Mouse (Mus musculus) erythroblast, embryonic 14.5 days (primary cell): ENCODE measurements around the gene 1110017D15Rik. TPM values are rescaled to one million over a fixed set of nuclear protein-coding genes. Genes with fewer than 3 reads are reported as not detected.

Experiments
- H3K27me3 ChIP-seq: 2 replicates; pipeline ENCODE4 v1.6.1; 2012; ENCODE audit warnings: inconsistent platforms; ENCODE audit not compliant: control insufficient read depth
- H3K36me3 ChIP-seq: 2 replicates; pipeline ENCODE4 v1.6.1; 2012; ENCODE audit warnings: mild to moderate bottlenecking, inconsistent platforms; ENCODE audit not compliant: control insufficient read depth
- H3K4me1 ChIP-seq: 2 replicates; pipeline ENCODE4 v1.6.1; 2012; ENCODE audit warnings: inconsistent platforms; ENCODE audit not compliant: control insufficient read depth
- H3K4me3 ChIP-seq: replicated peaks from 2 replicates; pipeline ENCODE3; 2012; ENCODE audit warnings: moderate library complexity, mild to moderate bottlenecking, inconsistent platforms
- H3K9me3 ChIP-seq: 2 replicates; pipeline ENCODE4 v1.6.1; 2012; ENCODE audit warnings: low read length, inconsistent platforms, mixed read lengths; ENCODE audit not compliant: control insufficient read depth
- GATA1 ChIP-seq: IDR thresholded peaks from 2 replicates; pipeline ENCODE4 v1.6.1; 2012; ENCODE audit warnings: low read length, inconsistent platforms, mixed read lengths
- TAL1 ChIP-seq: IDR thresholded peaks from 3 replicates; pipeline ENCODE4 v1.6.1; 2012; ENCODE audit warnings: low read length, inconsistent platforms, mixed read lengths
- polyA plus RNA-seq: library from polyadenylated mRNA; stranded (reverse); fragments of >175 nt; gene quantifications from 2 replicates; pipeline ENCODE4 v1.2.3, GENCODE M21; 2012

Gene 1110017D15Rik
- polyA plus RNA-seq, 1 experiment, result not detected

DNA sequence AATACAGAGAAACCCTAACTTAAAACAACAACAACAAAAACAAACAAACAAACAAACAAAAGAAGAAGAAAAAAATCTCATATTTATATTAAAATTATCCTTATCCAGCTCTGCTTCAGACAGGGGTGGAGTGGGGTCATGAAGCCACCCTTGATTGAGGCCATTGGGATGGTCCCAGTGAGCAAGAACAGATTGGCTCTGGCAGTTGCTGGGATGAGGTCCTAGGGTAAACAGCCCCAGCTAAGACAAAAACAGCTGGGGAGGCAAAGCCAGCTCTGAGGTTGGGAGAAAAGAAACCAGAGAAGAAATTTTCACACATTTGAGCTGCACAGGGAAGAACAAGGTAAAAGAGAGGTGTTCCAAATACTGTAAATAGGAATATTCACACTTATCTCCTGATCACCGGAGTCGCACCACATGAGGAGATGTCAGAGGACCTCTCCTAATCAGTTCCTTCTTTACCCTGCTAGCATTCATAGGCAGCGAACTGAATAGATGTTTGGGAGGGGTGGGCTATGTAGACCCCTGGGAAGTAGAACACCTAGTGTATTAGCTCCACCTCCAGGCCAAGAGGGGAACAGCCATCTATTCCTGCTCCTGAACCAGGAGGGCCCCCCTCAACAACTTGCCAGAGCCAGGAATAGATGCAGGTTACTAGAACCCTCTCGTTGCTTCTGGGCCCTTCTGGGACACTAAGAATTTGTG lies 38.2 kb downstream of the 1110017D15Rik start:
- H3K27me3 ChIP-seq, result no peaks in the 10 kb centered on the region
- no peaks in the 10 kb centered on the region for H3K9me3 ChIP-seq
- no peak overlapping the region for H3K4me3 ChIP-seq

DNA sequence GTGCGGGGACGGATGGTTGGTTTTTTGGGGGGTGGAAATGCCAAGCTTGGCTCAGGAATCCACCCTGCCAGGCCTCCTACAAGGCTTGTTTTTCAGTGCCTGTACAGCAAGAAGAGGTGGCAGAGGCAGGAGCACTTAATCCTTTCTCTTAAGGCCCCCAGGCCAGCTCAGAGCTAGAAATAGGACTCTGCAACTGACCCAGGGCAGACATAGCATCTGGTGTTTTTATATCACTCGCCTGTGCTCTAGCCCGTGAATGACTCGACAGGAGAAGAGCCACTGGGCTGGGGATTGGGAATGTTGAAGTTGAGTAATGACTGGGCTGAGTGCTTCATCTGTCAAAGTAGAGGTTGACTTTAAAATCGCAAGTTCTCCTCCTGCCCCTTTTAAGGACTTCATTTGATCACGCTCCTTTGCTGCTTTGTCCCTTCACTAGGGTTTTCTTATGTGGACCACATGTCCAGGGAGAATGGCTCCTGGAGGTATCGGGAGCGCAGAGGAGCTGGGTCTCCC lies 39.4 kb downstream of the 1110017D15Rik start:
- no peak overlapping the region for H3K4me3 ChIP-seq
- no peaks in the 10 kb centered on the region for H3K9me3 ChIP-seq
- H3K4me1 ChIP-seq, result no peaks in the 10 kb centered on the region
- H3K27me3 ChIP-seq, result no peaks in the 10 kb centered on the region
- TF ChIP-seq TAL1 (no peak), GATA1 (no peak)
- H3K36me3 ChIP-seq, result peaks cover 9% of the 10 kb centered on the region

More for the DNA sequence above, 38.2 kb downstream of the 1110017D15Rik start:
- no peak for TF ChIP-seq GATA1
- TF ChIP-seq TAL1, result no peak
- no peaks in the 10 kb centered on the region for H3K4me1 ChIP-seq
- H3K36me3 ChIP-seq, result peaks cover 9% of the 10 kb centered on the region

- Histone ChIP-seq H3K4me1 (peaks cover 4% of the 10 kb centered on the region; the same call in 1 of the 2 replicates), H3K4me3 (no peak overlapping the region), H3K36me3 (no peaks in the 10 kb centered on the region), H3K9me3 (no peaks in the 10 kb centered on the region), H3K27me3 (no peaks in the 10 kb centered on the region)
- TF ChIP-seq GATA1, result no peak
- TF ChIP-seq TAL1, result no peak
Measured at GRCm38 (mm10) chr4:41471384-41471689, 45.8 kb downstream of the 1110017D15Rik start.

DNA sequence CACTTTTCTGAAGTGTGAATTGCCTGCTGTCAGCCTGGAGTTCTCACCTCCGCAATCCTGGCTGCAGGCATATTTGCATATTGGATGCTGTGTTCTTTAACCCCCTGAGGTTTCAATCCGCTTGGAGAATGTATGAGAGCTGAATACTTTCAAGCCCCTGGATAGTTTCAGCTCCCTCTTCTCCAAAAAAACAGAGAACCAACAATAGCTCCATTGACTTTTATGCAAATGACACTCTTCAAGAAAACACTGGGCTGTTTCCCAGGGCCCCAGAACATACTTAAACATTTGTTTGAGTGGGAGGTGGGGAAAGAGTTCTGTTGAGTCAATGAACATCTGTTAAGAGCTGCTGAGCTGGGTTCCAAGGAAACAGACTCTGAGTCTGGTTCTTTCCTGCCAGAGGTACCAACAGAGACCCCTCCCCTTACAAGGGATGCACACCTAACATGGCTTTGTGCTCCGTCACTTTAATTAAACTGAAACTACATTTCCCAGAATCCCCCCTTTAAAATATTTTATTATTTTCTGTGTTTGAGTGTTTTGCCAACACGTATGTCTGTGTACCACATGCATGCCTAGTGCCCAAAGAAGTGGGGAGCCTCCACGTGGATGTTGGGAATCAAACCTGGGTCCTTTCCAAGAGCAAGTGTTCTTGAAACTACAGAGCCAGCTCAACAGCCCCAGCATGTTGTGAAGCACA lies 46.3 kb downstream of the 1110017D15Rik start:
- Histone ChIP-seq H3K4me3 (no peak overlapping the region), H3K27me3 (no peaks in the 10 kb centered on the region), H3K36me3 (no peaks in the 10 kb centered on the region), H3K9me3 (no peaks in the 10 kb centered on the region), H3K4me1 (peaks cover 6% of the 10 kb centered on the region)
- TF ChIP-seq TAL1, result no peak
- no peak for TF ChIP-seq GATA1

GRCm38 (mm10) chr4:41470051-41470683 lies 47.0 kb downstream of the 1110017D15Rik start:
- no peaks in the 10 kb centered on the region for H3K9me3 ChIP-seq
- no peak overlapping the region for H3K4me3 ChIP-seq
- no peaks in the 10 kb centered on the region for H3K27me3 ChIP-seq
- TF ChIP-seq GATA1, result no peak
- TF ChIP-seq TAL1, result no peak
- no peaks in the 10 kb centered on the region for H3K36me3 ChIP-seq
- peaks cover 13% of the 10 kb centered on the region for H3K4me1 ChIP-seq

DNA sequence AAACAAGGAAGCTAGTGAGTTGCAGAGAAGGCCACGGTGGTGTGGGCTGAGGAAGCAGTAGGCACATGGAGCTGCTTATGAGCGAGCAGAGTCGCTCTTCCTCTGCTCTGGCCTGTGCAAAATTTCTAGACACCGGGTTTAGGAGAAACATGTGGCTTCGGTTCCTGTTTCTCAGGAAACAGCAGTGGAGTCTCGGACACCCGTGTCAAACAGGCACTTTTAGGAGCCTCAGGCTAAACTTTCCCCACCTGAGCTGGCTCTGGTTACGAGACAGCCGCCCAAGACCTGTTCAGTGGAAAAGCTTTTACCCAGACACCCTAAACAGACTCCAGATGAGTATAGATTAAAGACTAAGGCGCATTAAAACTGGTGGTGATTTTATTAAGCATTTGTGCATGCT lies 47.9 kb downstream of the 1110017D15Rik start:
- Histone ChIP-seq H3K4me3 (no peak overlapping the region), H3K9me3 (no peaks in the 10 kb centered on the region), H3K36me3 (no peaks in the 10 kb centered on the region), H3K4me1 (peaks cover 14% of the 10 kb centered on the region), H3K27me3 (no peaks in the 10 kb centered on the region)
- TF ChIP-seq TAL1 (no peak), GATA1 (no peak)

DNA sequence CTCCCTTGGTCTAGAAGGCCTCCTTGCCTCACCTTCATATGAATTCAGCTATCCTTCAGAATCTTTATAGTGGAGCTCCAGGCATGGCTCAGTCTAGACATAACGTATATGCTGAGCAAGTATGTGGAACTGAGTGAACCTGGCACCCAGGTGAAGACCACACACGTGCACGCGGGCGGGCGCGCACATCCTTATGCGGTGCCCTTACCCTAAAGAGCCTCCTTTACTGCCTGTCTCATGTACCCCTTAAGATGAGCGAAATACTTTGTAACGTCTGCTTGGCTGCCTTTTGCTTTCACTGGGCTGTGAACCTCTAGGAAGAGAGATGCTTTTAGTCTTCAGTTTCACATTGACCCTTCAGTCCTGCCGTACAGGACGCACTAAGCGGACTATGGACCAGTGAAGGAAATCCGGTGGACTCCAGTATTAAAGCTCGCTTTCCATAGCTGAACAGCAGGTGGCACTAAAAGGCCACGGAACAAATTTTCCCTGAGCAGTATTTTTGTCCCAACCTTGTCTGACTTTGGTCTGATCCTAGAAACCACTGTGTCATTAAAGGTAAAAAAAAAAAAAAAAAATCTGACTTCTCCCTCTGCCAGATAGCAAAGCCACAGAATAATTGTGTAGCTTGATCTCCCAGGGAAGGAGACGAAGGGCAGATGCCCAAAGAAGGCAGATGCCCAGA lies 48.6 kb downstream of the 1110017D15Rik start:
- no peak overlapping the region for H3K4me3 ChIP-seq
- peaks cover 15% of the 10 kb centered on the region for H3K4me1 ChIP-seq
- TF ChIP-seq TAL1 (no peak), GATA1 (no peak)
- no peaks in the 10 kb centered on the region for H3K27me3 ChIP-seq
- H3K9me3 ChIP-seq, result no peaks in the 10 kb centered on the region
- H3K36me3 ChIP-seq, result no peaks in the 10 kb centered on the region

DNA sequence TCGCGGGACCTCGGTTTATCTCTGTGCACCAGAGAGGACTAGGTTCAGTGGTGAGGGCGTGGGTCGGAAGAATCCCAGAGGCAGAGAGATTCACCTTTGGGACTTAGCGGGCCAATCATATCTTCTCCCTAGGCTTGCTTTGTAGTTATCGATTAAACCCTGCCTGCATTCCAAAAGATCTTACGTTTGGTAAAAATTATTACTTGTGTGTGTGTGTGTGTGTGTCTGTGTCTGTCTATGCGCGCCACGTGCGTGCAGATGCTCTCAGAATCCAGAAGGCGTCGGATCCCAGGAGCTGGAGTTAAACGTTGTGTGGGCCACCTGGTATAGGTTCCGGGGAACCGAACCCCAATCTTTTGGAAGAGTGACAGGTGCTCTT lies 51.9 kb downstream of the 1110017D15Rik start:
- peaks cover 31% of the 10 kb centered on the region for H3K4me1 ChIP-seq
- no peak for TF ChIP-seq TAL1
- no peak for TF ChIP-seq GATA1

More for the DNA sequence above, 51.9 kb downstream of the 1110017D15Rik start:
- peak overlapping the region; percentile 73 for H3K4me3 ChIP-seq
- no peaks in the 10 kb centered on the region for H3K27me3 ChIP-seq
- peaks cover 11% of the 10 kb centered on the region for H3K36me3 ChIP-seq
- H3K9me3 ChIP-seq, result no peaks in the 10 kb centered on the region
